Mouse (Mus musculus) midbrain, embryonic 14.5 days (tissue): ENCODE measurements around the gene Tuba1a. TPM values are rescaled to one million over a fixed set of nuclear protein-coding genes. Genes with fewer than 3 reads are reported as not detected.
"Not testable (repeated sequence)": the region's sequence is repeated elsewhere in the genome, so short reads cannot be mapped to it uniquely, and the experiment has no call there.

Experiments used
- ATAC-seq: fragments of 200-750 bp; cut with Nextera tagmentation; 2 replicates; pipeline ENCODE4 v1.8.0; 2017; ENCODE audit warnings: moderate number of reproducible peaks, moderate library complexity; ENCODE audit not compliant: low FRiP score, low TSS enrichment
- DNase-seq: peaks from one replicate; pipeline ENCODE4 v3.0.0-alpha.2; 2015
- H3K27ac ChIP-seq: fragments of 300-500 bp; sonication (generic); replicated peaks from 2 replicates; pipeline ENCODE4 v1.5.1; 2014; ENCODE audit warnings: mild to moderate bottlenecking, low read depth, low read length, moderate library complexity
- H3K27me3 ChIP-seq: fragments of 300-500 bp; sonication (generic); 2 replicates; pipeline ENCODE4 v1.6.1; 2014; ENCODE audit warnings: low read length, control low read depth, mixed read lengths; ENCODE audit not compliant: control insufficient read depth, insufficient read depth
- H3K36me3 ChIP-seq: fragments of 300-500 bp; sonication (generic); 2 replicates; pipeline ENCODE4 v1.6.1; 2014; ENCODE audit warnings: low read length, control low read depth; ENCODE audit not compliant: control insufficient read depth, insufficient read depth
- H3K4me1 ChIP-seq: fragments of 300-500 bp; sonication (generic); 2 replicates; pipeline ENCODE4 v1.6.1; 2014; ENCODE audit warnings: mild to moderate bottlenecking, antibody characterized with exemption, low read length, control low read depth; ENCODE audit not compliant: control insufficient read depth, insufficient read depth
- H3K4me2 ChIP-seq: fragments of 300-500 bp; sonication (generic); 2 replicates; pipeline ENCODE4 v1.6.1; 2014; ENCODE audit warnings: mild to moderate bottlenecking, low read length, moderate library complexity
- H3K4me3 ChIP-seq: fragments of 300-500 bp; sonication (generic); replicated peaks from 2 replicates; pipeline ENCODE4 v1.5.1; 2014; ENCODE audit warnings: low read depth, low read length
- H3K9ac ChIP-seq: fragments of 300-500 bp; sonication (generic); replicated peaks from 2 replicates; pipeline ENCODE4 v1.6.1; 2014; ENCODE audit warnings: mild to moderate bottlenecking, low read length, moderate library complexity
- H3K9me3 ChIP-seq: fragments of 300-500 bp; sonication (generic); 2 replicates; pipeline ENCODE4 v1.6.1; 2016; ENCODE audit warnings: low read length, control low read depth, mixed read lengths; ENCODE audit not compliant: control insufficient read depth
- WGBS: fragments of 180-500 bp; shearing (Covaris S2); extraction: QIAGEN DNeasy Blood & Tissue Kit; methylation state at CpG from one replicate; pipeline ENCODE4 v1.1.7; 2014; 5-methylcytosine and 5-hydroxymethylcytosine counted together
- polyA plus RNA-seq: library from polyadenylated mRNA; unstranded; fragments of >200 nt; fragmentation: Nextera tagmentation; extraction: Ambion mirVana; gene quantifications from 2 replicates; pipeline ENCODE4 v1.2.1, GENCODE M21; 2014

Gene Tuba1a
- polyA plus RNA-seq, 1 experiment from 2014 or later = 17,220 TPM

GRCm38 (mm10) chr15:98952063-98952455 is 1.4 kb downstream of the Tuba1a start:
- H3K27me3 ChIP-seq = no peaks in the 10 kb centered on the region
- DNase-seq (peak; percentile 79), ATAC-seq (no peak)
- peak overlapping the region; percentile 100 for H3K27ac ChIP-seq
- H3K4me2 ChIP-seq = peak overlapping the region; percentile 57
- no peaks in the 10 kb centered on the region for H3K9me3 ChIP-seq
- WGBS = under 1% methylated on average over 5 of the region's 5 CpGs
- peak overlapping the region; percentile 100 for H3K9ac ChIP-seq
- H3K4me3 ChIP-seq = peak overlapping the region; percentile 93
- H3K36me3 ChIP-seq = peaks cover 17% of the 10 kb centered on the region
- peaks cover 25% of the 10 kb centered on the region for H3K4me1 ChIP-seq

- Histone ChIP-seq H3K4me3 (peak overlapping the region; percentile 93), H3K36me3 (peaks cover 17% of the 10 kb centered on the region), H3K4me2 (peak overlapping the region; percentile 57), H3K27ac (peak overlapping the region; percentile 100), H3K4me1 (peaks cover 22% of the 10 kb centered on the region), H3K9ac (peak overlapping the region; percentile 100)
- not testable (repeated sequence) for ATAC-seq, H3K27me3 ChIP-seq, H3K9me3 ChIP-seq
- DNase-seq = peak; percentile 82
- WGBS = 43% methylated on average over 11 of the region's 15 CpGs
Observed at GRCm38 (mm10) chr15:98951122-98952062, 2.1 kb downstream of the Tuba1a start.

DNA sequence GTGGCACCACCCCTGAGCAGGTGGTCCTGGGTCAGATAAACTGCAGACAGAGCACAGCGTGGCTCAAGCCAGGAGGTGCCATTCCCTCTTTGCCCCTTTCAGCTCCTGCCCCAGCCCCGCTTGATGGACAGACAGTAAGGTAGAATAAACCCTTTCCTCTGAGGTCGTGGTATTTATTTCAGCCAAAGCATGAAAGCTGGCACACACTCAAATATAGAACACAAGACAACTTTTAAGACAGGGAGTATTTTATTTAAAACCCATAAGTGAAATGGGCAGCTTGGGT is 4.0 kb downstream of the Tuba1a start:
- Histone ChIP-seq H3K27me3 (no peaks in the 10 kb centered on the region), H3K4me2 (peak overlapping the region; percentile 83), H3K9ac (peak overlapping the region; percentile 68), H3K9me3 (no peaks in the 10 kb centered on the region), H3K36me3 (peaks cover 17% of the 10 kb centered on the region), H3K4me1 (peaks cover 12% of the 10 kb centered on the region), H3K27ac (peak overlapping the region; percentile 58; the same call in 1 of the 2 replicates), H3K4me3 (peak overlapping the region; percentile 34)
- 29% methylated on average over 3 of the region's 3 CpGs for WGBS
- no peak for DNase-seq
- ATAC-seq = no peak

DNA sequence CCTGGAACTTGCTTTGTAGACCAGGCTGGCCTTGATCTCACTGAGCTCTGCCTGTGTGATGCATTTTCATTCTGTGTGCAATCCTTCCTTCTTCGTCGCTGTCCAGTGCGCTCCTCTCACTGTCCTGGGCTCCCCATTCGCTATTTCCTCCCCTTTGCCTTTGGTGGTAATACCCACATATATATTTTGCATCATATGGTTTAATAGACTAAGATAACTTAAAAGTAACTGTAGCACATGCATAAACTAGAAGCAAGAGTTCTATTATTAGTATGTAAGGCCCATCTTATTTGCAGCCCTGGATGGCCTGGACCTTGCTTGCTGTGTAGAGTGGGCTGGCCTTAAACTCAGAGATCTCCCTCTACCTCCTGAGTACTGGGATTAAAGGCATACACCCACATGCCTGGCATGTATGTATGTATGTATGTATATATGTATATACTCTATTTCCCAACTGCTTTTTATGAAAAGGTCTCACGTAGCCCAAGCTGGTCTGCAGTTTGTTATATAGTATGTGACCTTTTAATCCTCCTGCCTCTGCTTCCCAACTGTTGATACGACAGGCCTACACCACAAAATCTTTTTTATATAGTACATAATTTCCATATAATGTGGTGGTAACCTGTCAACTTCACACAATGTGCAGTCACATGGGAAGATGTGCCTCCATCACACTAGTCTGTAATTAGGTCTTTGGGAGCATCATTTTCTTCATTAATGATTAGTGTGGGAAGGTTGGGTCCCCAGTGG is 4.5 kb downstream of the Tuba1a start:
- no peaks in the 10 kb centered on the region for H3K27me3 ChIP-seq
- H3K27ac ChIP-seq = peak overlapping the region; percentile 58
- peak overlapping the region; percentile 83 for H3K4me2 ChIP-seq
- peak overlapping the region; percentile 68 for H3K9ac ChIP-seq
- peaks cover 17% of the 10 kb centered on the region for H3K36me3 ChIP-seq
- DNase-seq (peak; percentile 62), ATAC-seq (peak; percentile 15; the same call in 1 of the 2 replicates)
- H3K9me3 ChIP-seq = no peaks in the 10 kb centered on the region
- WGBS = 46% methylated on average over 6 of the region's 6 CpGs
- peaks cover 12% of the 10 kb centered on the region for H3K4me1 ChIP-seq
- peak overlapping the region; percentile 34 for H3K4me3 ChIP-seq

- Histone ChIP-seq H3K27me3 (no peaks in the 10 kb centered on the region), H3K9ac (peak overlapping the region; percentile 68), H3K4me2 (peak overlapping the region; percentile 83), H3K4me3 (peak overlapping the region; percentile 34), H3K9me3 (no peaks in the 10 kb centered on the region), H3K4me1 (peaks cover 12% of the 10 kb centered on the region), H3K36me3 (peaks cover 17% of the 10 kb centered on the region), H3K27ac (peak overlapping the region; percentile 72)
- no peak for ATAC-seq
- DNase-seq = peak; percentile 44
Observed at GRCm38 (mm10) chr15:98948382-98948781, 5.1 kb downstream of the Tuba1a start.

- 19% methylated on average over 3 of the region's 3 CpGs for WGBS
- peak; percentile 38 for DNase-seq
Observed at GRCm38 (mm10) chr15:98947884-98948283, 5.6 kb downstream of the Tuba1a start.

DNA sequence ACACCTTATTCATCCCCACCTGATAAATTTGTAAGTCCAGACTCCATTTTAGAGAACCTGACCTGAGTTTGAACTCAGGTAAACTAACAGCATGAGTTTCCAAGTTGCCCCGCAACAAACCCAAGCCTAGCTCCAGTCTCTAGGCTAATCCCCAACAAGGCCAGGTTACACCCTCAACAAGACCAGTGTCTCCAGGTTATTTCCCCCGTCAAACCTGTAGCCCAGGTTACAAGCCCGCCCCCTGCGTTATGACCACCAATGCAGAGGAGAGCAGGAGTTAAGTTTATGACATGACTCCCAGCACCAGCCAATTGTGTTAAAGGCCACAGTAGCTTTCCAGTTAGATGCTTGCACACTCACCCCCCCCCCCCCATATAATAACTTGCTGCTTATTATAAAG is 10.4 kb downstream of the Tuba1a start:
- no peak overlapping the region for H3K4me3 ChIP-seq
- no peak for DNase-seq
- 88% methylated on average over 4 of the region's 4 CpGs for WGBS
- H3K4me1 ChIP-seq = peaks cover 8% of the 10 kb centered on the region
- H3K9me3 ChIP-seq = no peaks in the 10 kb centered on the region
- H3K27me3 ChIP-seq = no peaks in the 10 kb centered on the region
- no peak overlapping the region for H3K27ac ChIP-seq
- H3K36me3 ChIP-seq = no peaks in the 10 kb centered on the region
- no peak overlapping the region for H3K4me2 ChIP-seq
- no peak overlapping the region for H3K9ac ChIP-seq
- no peak for ATAC-seq

More at GRCm38 (mm10) chr15:98947884-98948283, 5.6 kb downstream of the Tuba1a start:
- H3K9me3 ChIP-seq = no peaks in the 10 kb centered on the region
- H3K9ac ChIP-seq = peak overlapping the region; percentile 68
- H3K4me1 ChIP-seq = peaks cover 12% of the 10 kb centered on the region
- 0 out of 2 replicates have a peak, but pooled peaks have one; percentile 16 for ATAC-seq
- H3K4me3 ChIP-seq = peak overlapping the region; percentile 34
- H3K27me3 ChIP-seq = no peaks in the 10 kb centered on the region
- H3K27ac ChIP-seq = peak overlapping the region; percentile 72
- peaks cover 17% of the 10 kb centered on the region for H3K36me3 ChIP-seq
- H3K4me2 ChIP-seq = peak overlapping the region; percentile 83

GRCm38 (mm10) chr15:98942081-98942480 is 11.4 kb downstream of the Tuba1a start:
- H3K4me2 ChIP-seq = no peak overlapping the region
- H3K27me3 ChIP-seq = no peaks in the 10 kb centered on the region
- no peaks in the 10 kb centered on the region for H3K9me3 ChIP-seq
- no peaks in the 10 kb centered on the region for H3K36me3 ChIP-seq
- peak; percentile 41 for DNase-seq
- H3K27ac ChIP-seq = no peak overlapping the region
- H3K4me1 ChIP-seq = no peaks in the 10 kb centered on the region
- WGBS = 77% methylated on average over 4 of the region's 4 CpGs
- no peak overlapping the region for H3K4me3 ChIP-seq
- no peak for ATAC-seq
- no peak overlapping the region for H3K9ac ChIP-seq
